Mouse (Mus musculus): ENCODE results near the gene Prr36.
A peak's percentile ranks its signal among the peaks of the same experiment; 100 is the strongest.

Gene Prr36

DNA sequence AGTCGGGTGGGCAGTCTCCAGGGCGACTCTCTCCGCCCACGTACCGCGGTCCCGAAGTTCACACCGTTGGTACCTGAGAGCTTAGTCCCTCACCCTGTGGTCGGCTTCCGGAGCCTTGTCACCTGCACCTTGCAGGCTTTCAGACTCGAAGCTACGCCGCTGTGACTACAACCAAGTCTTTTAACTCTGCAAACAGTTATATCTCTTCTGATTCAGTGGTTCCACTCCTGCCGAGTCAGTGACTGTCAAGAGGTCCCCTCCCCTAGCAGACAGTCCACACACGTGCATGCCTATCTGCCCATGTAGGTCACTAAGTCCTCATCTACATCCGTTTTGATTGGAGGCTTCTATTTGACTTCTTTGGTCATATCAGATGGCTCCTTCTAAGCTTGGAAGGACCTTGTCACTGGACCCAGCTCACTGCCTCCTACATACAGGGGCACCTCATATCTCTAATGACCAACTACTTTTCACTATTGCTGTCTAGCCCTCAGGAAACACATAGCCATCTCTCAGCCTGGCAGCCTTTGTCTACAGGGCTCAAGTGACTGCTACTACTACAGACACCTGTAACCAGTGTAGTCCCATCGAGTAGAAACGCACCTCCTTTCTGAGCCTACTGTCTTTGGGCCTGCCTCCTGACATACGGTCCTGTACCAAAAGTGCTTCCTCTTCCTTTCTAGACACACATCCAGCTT lies 22.1 kb upstream of the Prr36 start:
- no peak for DNase-seq (ENCODE audit: low spot score in 2 of 2)

DNA sequence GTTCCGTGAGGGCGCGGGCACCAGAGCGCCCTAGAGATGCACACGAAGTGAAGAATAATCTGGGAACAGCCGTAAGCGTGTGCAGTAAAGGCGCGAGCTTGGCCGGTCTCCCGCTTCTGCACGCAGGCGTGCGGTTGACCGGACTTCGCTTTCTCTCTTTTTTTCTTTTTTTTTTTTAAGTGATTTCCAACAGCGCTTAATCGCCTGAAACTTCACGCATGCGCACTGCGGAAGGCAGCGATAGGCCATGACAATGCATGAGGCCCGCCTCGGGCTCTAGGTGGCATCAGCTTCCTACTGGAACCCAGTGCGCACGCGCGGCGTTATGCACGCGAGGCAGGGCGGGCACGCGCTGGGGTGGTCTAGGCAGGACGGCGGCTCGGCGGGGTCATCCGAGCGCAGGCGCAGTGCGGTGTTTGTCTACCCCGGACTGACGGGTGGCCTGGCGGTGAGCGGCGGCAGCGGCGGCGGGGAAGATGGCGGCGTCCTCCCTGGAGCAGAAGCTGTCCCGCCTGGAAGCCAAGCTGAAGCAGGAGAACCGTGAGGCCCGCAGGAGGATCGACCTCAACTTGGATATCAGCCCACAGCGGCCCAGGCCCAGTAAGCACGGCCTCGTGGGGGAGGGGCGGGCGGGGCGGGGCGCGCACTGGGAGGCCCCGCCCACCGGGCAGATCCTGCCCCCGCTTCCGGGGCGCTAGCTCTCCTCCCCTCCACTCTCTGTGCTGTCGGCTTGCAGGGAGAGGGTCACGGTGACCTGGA lies 21.4 kb upstream of the Prr36 start, which contains the start of the genes Map2k7 and Gm49320:
Gene Map2k7, plus strand, starts transcription at position 307 of the 759 bp plus-strand sequence.
Gene Gm49320, plus strand, starts transcription at position 432 of the 759 bp plus-strand sequence.
- peak; percentile 100 for DNase-seq (ENCODE audit: low spot score in 2 of 2)

- DNase-seq (ENCODE audit: low spot score in 2 of 2) = no peak
Observed at GRCm38 (mm10) chr8:4237814-4238433, 20.7 kb upstream of the Prr36 start.

GRCm38 (mm10) chr8:4230612-4231351 lies 13.5 kb upstream of the Prr36 start:
- no peak for DNase-seq (ENCODE audit: low spot score in 2 of 2)

GRCm38 (mm10) chr8:4229784-4230183 lies 12.5 kb upstream of the Prr36 start:
- no peak for DNase-seq (ENCODE audit: low spot score in 2 of 2)

- no peak for DNase-seq (ENCODE audit: low spot score in 2 of 2)
Observed at GRCm38 (mm10) chr8:4227919-4228318, 10.7 kb upstream of the Prr36 start.

DNA sequence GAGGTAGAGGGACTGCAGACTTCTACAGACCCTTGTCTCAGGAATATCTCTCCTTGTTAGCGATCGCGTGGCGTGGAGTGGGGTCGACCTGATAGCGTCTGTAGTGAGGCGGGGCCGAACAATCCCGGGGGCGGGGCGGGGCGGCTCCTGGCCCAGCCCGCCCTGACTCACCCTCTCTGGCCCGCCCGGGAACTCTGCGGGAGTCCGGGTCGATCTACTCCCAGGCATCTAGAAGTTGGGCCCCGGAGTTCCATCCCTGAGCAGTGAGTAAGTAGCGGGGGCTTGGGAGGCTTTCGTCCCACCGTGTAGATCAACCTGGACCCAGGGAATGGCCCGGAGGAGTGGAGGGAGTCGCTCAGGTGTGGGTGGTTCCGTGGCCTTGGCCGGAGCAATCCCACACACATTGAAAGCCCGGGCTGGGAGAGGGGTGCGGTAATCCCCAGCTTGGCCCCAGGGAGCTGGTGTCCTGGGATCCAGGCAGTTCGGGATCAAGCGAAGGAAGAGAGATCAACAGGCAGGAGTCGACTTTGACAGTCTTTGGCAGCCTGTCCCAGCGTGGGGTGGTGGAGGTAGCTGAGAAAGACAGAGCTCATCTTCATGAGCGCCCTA lies 9.6 kb upstream of the Prr36 start, which contains the start of gene Lrrc8e:
Gene Lrrc8e, plus strand, starts transcription at position 89 of the 609 bp plus-strand sequence.
- DNase-seq (ENCODE audit: low spot score in 2 of 2) = no peak

DNA sequence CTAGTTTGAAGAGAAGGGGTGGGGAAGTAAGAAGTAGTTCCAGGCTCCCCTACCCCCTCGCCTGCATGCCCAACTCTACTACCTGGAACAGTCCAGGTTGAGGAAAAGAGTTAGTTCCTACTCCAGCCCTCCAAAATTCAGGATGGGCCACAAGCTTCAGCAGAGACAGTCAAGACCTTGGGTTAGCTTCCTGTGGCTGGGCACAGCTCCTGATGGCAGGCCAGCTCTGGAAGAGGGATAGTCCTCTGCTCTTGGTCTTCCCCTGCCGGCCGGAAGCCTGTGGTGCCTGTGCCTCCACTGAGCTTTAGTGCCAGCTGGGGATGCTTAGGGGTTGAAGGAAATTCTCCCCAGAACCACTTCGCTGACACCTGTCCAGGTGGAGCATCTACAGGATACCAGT lies 9.1 kb upstream of the Prr36 start:
- DNase-seq (ENCODE audit: low spot score in 2 of 2) = no peak

GRCm38 (mm10) chr8:4222059-4222458 lies 4.8 kb upstream of the Prr36 start:
- DNase-seq (ENCODE audit: low spot score in 2 of 2) = no peak

GRCm38 (mm10) chr8:4219617-4220016 lies 2.4 kb upstream of the Prr36 start:
- no peak for DNase-seq (ENCODE audit: low spot score in 2 of 2)

DNA sequence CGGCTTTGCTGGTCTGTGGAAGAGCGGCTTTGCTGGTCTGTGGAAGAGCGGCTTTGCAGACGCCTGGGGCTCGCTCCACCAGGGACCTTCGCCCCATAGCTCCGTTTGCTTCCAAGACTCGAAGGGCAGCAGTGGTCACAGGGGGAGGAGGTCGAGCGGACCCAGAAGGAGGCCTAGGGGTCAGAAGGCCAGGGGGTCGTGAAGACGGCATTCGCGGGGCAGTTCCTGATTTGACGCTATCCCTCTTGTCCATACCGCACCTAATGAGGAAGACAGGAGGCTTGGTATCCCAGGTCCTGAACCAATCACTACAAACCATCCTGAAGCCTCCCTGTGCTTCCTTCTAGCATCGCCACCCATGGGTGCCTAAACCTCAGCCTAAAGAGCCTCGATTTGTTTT lies 963 bp downstream of the Prr36 start:
- no peak for DNase-seq (ENCODE audit: low spot score in 2 of 2)

- DNase-seq (ENCODE audit: low spot score in 2 of 2) = no peak
Observed at GRCm38 (mm10) chr8:4214006-4214980, 3.0 kb downstream of the Prr36 start.

- DNase-seq (ENCODE audit: low spot score in 2 of 2) = peak in 1 of 2 experiments; percentile 43
Observed at GRCm38 (mm10) chr8:4213210-4214005, 3.9 kb downstream of the Prr36 start.

GRCm38 (mm10) chr8:4212809-4213209 lies 4.5 kb downstream of the Prr36 start:
- DNase-seq (ENCODE audit: low spot score in 2 of 2) = peak in 1 of 2 experiments; percentile 18

DNA sequence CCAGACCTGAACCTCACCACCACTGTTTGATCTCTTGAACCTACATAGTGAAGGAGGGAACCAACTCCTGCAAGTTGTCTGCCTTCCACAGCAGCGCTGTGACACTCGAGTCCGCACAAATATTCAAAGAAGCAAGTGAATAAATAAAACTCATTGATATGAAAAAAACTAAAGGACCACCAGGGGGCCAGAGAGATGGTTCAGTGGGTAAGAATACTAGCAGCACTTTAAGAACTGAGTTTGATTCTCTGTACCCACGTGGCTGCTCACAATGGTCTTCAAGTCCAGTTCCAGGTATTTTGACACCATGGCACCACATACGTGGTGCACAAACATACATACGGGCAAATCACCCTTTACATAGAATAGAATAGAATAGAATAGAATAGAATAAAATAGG lies 6.2 kb downstream of the Prr36 start:
- DNase-seq (ENCODE audit: low spot score in 2 of 2) = no peak

DNA sequence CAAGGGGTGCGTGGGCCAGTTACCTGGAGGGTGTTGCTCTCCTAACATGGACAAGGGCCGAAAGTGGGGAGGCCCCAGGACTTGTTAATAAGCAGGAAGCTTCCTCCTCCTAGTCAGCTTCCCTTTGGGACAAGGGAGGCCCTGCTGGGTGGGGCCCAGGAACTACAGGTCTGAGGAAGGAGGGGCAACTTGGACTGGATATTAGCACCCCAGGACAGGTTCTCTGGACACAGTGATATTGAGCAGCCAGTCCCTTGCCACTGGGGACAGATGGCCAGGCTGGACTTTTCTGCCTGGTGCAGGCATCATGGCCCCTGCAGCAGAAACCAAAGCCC lies 10.3 kb downstream of the Prr36 start:
- DNase-seq (ENCODE audit: low spot score in 2 of 2) = no peak

- no peak for DNase-seq (ENCODE audit: low spot score in 2 of 2)
Observed at GRCm38 (mm10) chr8:4206182-4207015, 10.9 kb downstream of the Prr36 start.
